Mouse (Mus musculus) kidney, postnatal 36 days (tissue): ENCODE measurements at regions not wholly inside any gene's neighbourhood (a gene's known extent, or its start where the extent isn't known, plus 50 kb on each side); places are given as distances from the start of the nearest gene placed in this dataset.
"Not testable (repeated sequence)": the region's sequence is repeated elsewhere in the genome, so short reads cannot be mapped to it uniquely, and the experiment has no call there.

ENCODE experiments used
- DNase-seq, 2 experiments: peaks; one replicate each; pipeline ENCODE4 v3.0.0; 2021 to 2022; ENCODE audit warnings: mixed read lengths in 2 of 2

- peak; percentile 69 to 85 for DNase-seq
Measured at GRCm38 (mm10) chr8:126833006-126833405, 112.6 kb downstream of the Tomm20 start.

- peak; percentile 51 to 67 for DNase-seq
Measured at GRCm38 (mm10) chr8:126832163-126832978, 113.3 kb downstream of the Tomm20 start.

GRCm38 (mm10) chr8:126831312-126832162, 114.1 kb downstream of the Tomm20 start:
- no peak for DNase-seq

- no peak for DNase-seq
Measured at GRCm38 (mm10) chr8:126830242-126830530, 115.5 kb downstream of the Tomm20 start.

GRCm38 (mm10) chr8:126829376-126830241, 116.0 kb downstream of the Tomm20 start:
- peak; percentile 86 to 94 for DNase-seq

GRCm38 (mm10) chr8:126827681-126828383, 117.8 kb downstream of the Tomm20 start:
- peak; percentile 81 to 82 for DNase-seq

- DNase-seq, result peak; percentile 82 to 90
Measured at GRCm38 (mm10) chr8:126826328-126827285, 119.0 kb downstream of the Tomm20 start.

GRCm38 (mm10) chr8:126825877-126826276, 119.8 kb downstream of the Tomm20 start:
- peak; percentile 82 to 89 for DNase-seq

- peak; percentile 83 to 92 for DNase-seq
Measured at GRCm38 (mm10) chr8:126824575-126825208, 121.0 kb downstream of the Tomm20 start.

GRCm38 (mm10) chr8:126822269-126822668, 123.4 kb downstream of the Tomm20 start:
- no peak for DNase-seq

GRCm38 (mm10) chr8:126821279-126821678, 124.4 kb downstream of the Tomm20 start:
- DNase-seq, result no peak

GRCm38 (mm10) chr8:126820502-126820901, 125.1 kb downstream of the Tomm20 start:
- no peak for DNase-seq

- no peak for DNase-seq
Measured at GRCm38 (mm10) chr8:126819261-126819660, 126.4 kb downstream of the Tomm20 start.

- DNase-seq, result no peak
Measured at GRCm38 (mm10) chr8:126816155-126816554, 129.5 kb downstream of the Tomm20 start.

GRCm38 (mm10) chr8:126814427-126814826, 131.2 kb downstream of the Tomm20 start:
- DNase-seq, result no peak

- no peak for DNase-seq
Measured at GRCm38 (mm10) chr8:126813621-126814020, 132.0 kb downstream of the Tomm20 start.

- DNase-seq, result no peak
Measured at GRCm38 (mm10) chr8:126812777-126813176, 132.9 kb downstream of the Tomm20 start.

GRCm38 (mm10) chr8:126811358-126811757, 134.3 kb downstream of the Tomm20 start:
- not testable (repeated sequence) for DNase-seq

- no peak for DNase-seq
Measured at GRCm38 (mm10) chr8:126810516-126810915, 135.1 kb downstream of the Tomm20 start.

- DNase-seq, result no peak
Measured at GRCm38 (mm10) chr8:126809321-126809720, 136.3 kb downstream of the Tomm20 start.
